Mouse (Mus musculus) ES-E14 (cell line): ENCODE measurements around the gene Fbxo39. TPM values are rescaled to one million over a fixed set of nuclear protein-coding genes. Genes with fewer than 3 reads are reported as not detected.
A peak's percentile ranks its signal among the peaks of the same experiment; 100 is the strongest.

Source experiments
- DNase-seq: peaks from one replicate; pipeline ENCODE4 v3.0.0-alpha.2; 2013; ENCODE audit warnings: low read depth, low spot score
- H3K27ac ChIP-seq: 2 replicates; pipeline ENCODE4 v1.5.1; 2012; ENCODE audit warnings: low read depth, mild to moderate bottlenecking, low read length, moderate library complexity, mixed read lengths; ENCODE audit not compliant: poor library complexity, insufficient read depth, severe bottlenecking
- H3K36me3 ChIP-seq: 2 replicates; pipeline ENCODE4 v1.6.1; 2012; ENCODE audit warnings: mild to moderate bottlenecking, low read length, moderate library complexity, mixed read lengths; ENCODE audit not compliant: control insufficient read depth, poor library complexity, insufficient read depth, severe bottlenecking
- H3K4me1 ChIP-seq, 2 experiments: fragments of 150-350 bp in 1 of 2; sonication (generic) in 1 of 2; 2 replicates each; pipeline ENCODE4 v1.6.1; 2012; ENCODE audit warnings: low read length in 2 of 2, mild to moderate bottlenecking in 1 of 2, mixed read lengths in 1 of 2; ENCODE audit not compliant: control insufficient read depth in 2 of 2, insufficient read depth in 2 of 2, poor library complexity in 1 of 2
- H3K4me3 ChIP-seq, 2 experiments: fragments of 150-350 bp in 1 of 2; sonication (generic) in 1 of 2; 2 replicates each; pipeline ENCODE4 v1.5.1; 2012; ENCODE audit warnings: low read length in 2 of 2, low read depth in 1 of 2, mild to moderate bottlenecking in 1 of 2, mixed read lengths in 1 of 2; ENCODE audit not compliant: insufficient read depth in 1 of 2, poor library complexity in 1 of 2, severe bottlenecking in 1 of 2
- H3K9ac ChIP-seq: 2 replicates; pipeline ENCODE4 v1.6.1; 2012; ENCODE audit warnings: low read depth, mild to moderate bottlenecking, low read length, mixed read lengths; ENCODE audit not compliant: poor library complexity, insufficient read depth, severe bottlenecking
- H3K9me3 ChIP-seq: fragments of 150-350 bp; sonication (generic); 2 replicates; pipeline ENCODE4 v1.6.1; 2012; ENCODE audit warnings: low read depth, mild to moderate bottlenecking, low read length; ENCODE audit not compliant: control insufficient read depth, insufficient read depth
- CHD2 ChIP-seq: IDR thresholded peaks from 2 replicates; pipeline ENCODE4 v1.6.1; 2014; ENCODE audit warnings: mild to moderate bottlenecking, low read depth, low read length, inconsistent platforms
- HCFC1 ChIP-seq: IDR thresholded peaks from 2 replicates; pipeline ENCODE4 v1.6.1; 2012; ENCODE audit warnings: low read length, inconsistent platforms, borderline replicate concordance; ENCODE audit not compliant: insufficient read depth
- MAFK ChIP-seq: IDR thresholded peaks from 2 replicates; pipeline ENCODE4 v1.6.1; 2014; ENCODE audit warnings: mild to moderate bottlenecking, low read depth, low read length, inconsistent platforms; ENCODE audit not compliant: insufficient read depth
- ZC3H11A ChIP-seq: IDR thresholded peaks from 2 replicates; pipeline ENCODE4 v1.6.1; 2012; ENCODE audit warnings: low read depth, mild to moderate bottlenecking, inconsistent platforms, low read length, borderline replicate concordance
- ZNF384 ChIP-seq: IDR thresholded peaks from 2 replicates; pipeline ENCODE4 v1.6.1; 2012; ENCODE audit warnings: low read depth, low read length, inconsistent platforms
- in situ Hi-C, 2 experiments: fragments of 600-800 bp; cut with MboI; formaldehyde crosslinking; loops; one replicate each; pipeline ENCODE4 v1.15.1; 2025; ENCODE audit warnings: low sequenced_read_pairs in 2 of 2, inconsistent platforms in 1 of 2; ENCODE audit not compliant: unreplicated experiment in 2 of 2
- total RNA-seq: library from RNA; depleted of rRNA; stranded (reverse); fragments of 300-350 nt; gene quantifications from 2 replicates; pipeline ENCODE4 v1.2.3, GENCODE M21; 2012; rRNA removed

The Fbxo39 gene
- 0.13 and 0.16 TPM in 2 replicates for total RNA-seq

GRCm38 (mm10) chr11:72314151-72314895 lies at the start of gene Fbxo39:
TSS of gene Fbxo39 (plus strand) at chr11:72314444.
- DNase-seq, result peak; percentile 36
- H3K9ac ChIP-seq, result peak within 1 kb of the TSS; percentile 50
- no peaks in the 10 kb centered on the region for H3K36me3 ChIP-seq
- no peak for TF ChIP-seq ZC3H11A
- TF ChIP-seq MAFK, result no peak
- no peak for TF ChIP-seq HCFC1
- no peak for TF ChIP-seq CHD2
- TF ChIP-seq ZNF384, result no peak
- in situ Hi-C loops, result no loop called here
- peaks cover 0 to 3% of the 10 kb centered on the region in 2 experiments; a peak in 1 of 4 replicates for H3K4me1 ChIP-seq
- H3K27ac ChIP-seq, result no peak within 1 kb of the TSS
- no peaks in the 10 kb centered on the region for H3K9me3 ChIP-seq
- peak within 1 kb of the TSS; percentile 59 to 72 for H3K4me3 ChIP-seq

GRCm38 (mm10) chr11:72265483-72265882 lies 48.8 kb upstream of the Fbxo39 start:
- TF ChIP-seq MAFK, result no peak
- TF ChIP-seq ZC3H11A, result no peak
- TF ChIP-seq HCFC1, result no peak
- TF ChIP-seq CHD2, result no peak
- TF ChIP-seq ZNF384, result no peak
- H3K4me1 ChIP-seq, result no peaks in the 10 kb centered on the region; a peak in 1 of 4 replicates
- DNase-seq, result no peak
- in situ Hi-C loops, result no loop called here
- H3K4me3 ChIP-seq, result peak overlapping the region; percentile 25 to 45
- H3K36me3 ChIP-seq, result no peaks in the 10 kb centered on the region
- no peak overlapping the region; the same call in 1 of the 2 replicates for H3K9ac ChIP-seq
- H3K27ac ChIP-seq, result no peak overlapping the region
- H3K9me3 ChIP-seq, result no peaks in the 10 kb centered on the region

- H3K9ac ChIP-seq, result peak overlapping the region; percentile 47
- H3K36me3 ChIP-seq, result no peaks in the 10 kb centered on the region
- peak overlapping the region; percentile 61 to 78 for H3K4me3 ChIP-seq
- no peak overlapping the region for H3K27ac ChIP-seq
- in situ Hi-C loops, result no loop called here
- no peaks in the 10 kb centered on the region for H3K9me3 ChIP-seq
- no peak for DNase-seq
- TF ChIP-seq MAFK (no peak), ZNF384 (no peak), ZC3H11A (no peak), HCFC1 (no peak), CHD2 (no peak)
- no peaks in the 10 kb centered on the region; a peak in 1 of 4 replicates for H3K4me1 ChIP-seq
These were observed 47.9 kb upstream of the Fbxo39 start for GRCm38 (mm10) chr11:72266207-72266959.

- TF ChIP-seq ZC3H11A (no peak), ZNF384 (no peak)
- no peak for DNase-seq
- Histone ChIP-seq H3K36me3 (no peaks in the 10 kb centered on the region), H3K4me1 (no peaks in the 10 kb centered on the region; a peak in 1 of 4 replicates), H3K4me3 (peak within 1 kb of the TSS; percentile 61 to 78), H3K27ac (no peak within 1 kb of the TSS), H3K9ac (peak within 1 kb of the TSS; percentile 47), H3K9me3 (no peaks in the 10 kb centered on the region)
- in situ Hi-C loops, result no loop called here
These were observed 47.2 kb upstream of the Fbxo39 start, which contains the start of gene Slc13a5 for GRCm38 (mm10) chr11:72266960-72267560. TSS of gene Slc13a5 (minus strand) at chr11:72267222.
